Mouse (Mus musculus) left cerebral cortex, postnatal 14 days (tissue): ENCODE measurements around the gene Matk. TPM values are rescaled to one million over a fixed set of nuclear protein-coding genes. Genes with fewer than 3 reads are reported as not detected.

Source experiments
- DNase-seq, 2 experiments: peaks; one replicate each; pipeline ENCODE4 v3.0.0; 2021 to 2022; ENCODE audit warnings: low spot score in 2 of 2, mixed read lengths in 1 of 2
- intact Hi-C: fragments of 180-260 bp; cut with DNase I; formaldehyde crosslinking; loops from one replicate; pipeline ENCODE4 v1.15.1; 2025
- total RNA-seq, 2 experiments: library from RNA; stranded (reverse); gene quantifications; 2 replicates each; pipeline ENCODE4 v1.2.3; 2021

Gene Matk
- total RNA-seq, 2 experiments from 2014 or later, result 226 to 227 TPM

GRCm38 (mm10) chr10:81236471-81237268 lies 16.1 kb upstream of the Matk start:
- no peak for DNase-seq
- intact Hi-C loops, result no loop called here

DNA sequence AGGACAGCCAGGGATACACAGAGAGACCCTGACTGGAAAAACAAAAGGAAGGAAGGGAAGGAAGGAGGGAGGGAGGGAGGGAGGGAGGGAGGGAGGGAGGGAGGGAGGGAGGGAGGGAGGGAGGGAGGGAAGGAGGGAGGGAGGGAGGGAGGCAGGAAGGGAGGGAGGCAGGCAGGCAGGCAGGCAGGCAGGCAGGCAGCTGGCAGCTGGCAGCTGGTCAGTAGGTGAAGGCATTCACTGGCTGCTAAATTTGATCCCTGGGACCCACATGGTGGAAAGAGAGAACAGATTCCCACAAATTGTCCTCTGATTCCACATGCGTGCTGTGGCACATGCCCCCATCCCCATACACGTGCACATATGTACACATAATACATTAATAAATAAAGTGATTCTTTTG lies 14.1 kb upstream of the Matk start:
- no peak for DNase-seq
- intact Hi-C loops, result no loop called here

GRCm38 (mm10) chr10:81240876-81241275 lies 11.9 kb upstream of the Matk start:
- peak; percentile 76 to 81 for DNase-seq
- intact Hi-C loops, result loop anchor here (5.0 kb wide), 1 partner anchor 44 kb away; no protein-coding TSS in a partner anchor

- no peak for DNase-seq
- intact Hi-C loops, result loop anchor here (5.0 kb wide), 1 partner anchor 45 kb away; no protein-coding TSS in a partner anchor
Measured at GRCm38 (mm10) chr10:81242021-81242420, 10.7 kb upstream of the Matk start.

DNA sequence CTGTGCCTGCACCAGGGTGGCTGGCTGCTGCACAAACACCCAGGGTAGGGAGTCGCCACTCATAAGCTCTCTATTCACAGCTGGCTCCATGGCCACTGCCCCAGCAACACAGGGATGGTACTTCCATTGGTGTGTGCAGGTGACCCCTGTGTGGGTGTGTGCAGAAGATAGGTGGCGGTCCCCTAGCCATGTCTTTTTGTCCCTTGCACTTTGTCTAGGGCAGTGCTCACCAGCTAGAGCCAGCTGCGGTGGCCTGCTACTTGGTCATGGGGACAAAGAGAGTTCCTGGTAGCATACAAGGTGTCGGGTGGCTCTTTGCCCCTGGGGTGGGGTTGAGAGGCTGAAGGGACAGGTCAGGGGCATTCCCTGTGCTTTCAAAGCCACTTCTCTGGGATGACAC lies 8.6 kb upstream of the Matk start:
- intact Hi-C loops, result loop anchor here (5.0 kb wide), 1 partner anchor 47 kb away; no protein-coding TSS in a partner anchor
- no peak for DNase-seq

DNA sequence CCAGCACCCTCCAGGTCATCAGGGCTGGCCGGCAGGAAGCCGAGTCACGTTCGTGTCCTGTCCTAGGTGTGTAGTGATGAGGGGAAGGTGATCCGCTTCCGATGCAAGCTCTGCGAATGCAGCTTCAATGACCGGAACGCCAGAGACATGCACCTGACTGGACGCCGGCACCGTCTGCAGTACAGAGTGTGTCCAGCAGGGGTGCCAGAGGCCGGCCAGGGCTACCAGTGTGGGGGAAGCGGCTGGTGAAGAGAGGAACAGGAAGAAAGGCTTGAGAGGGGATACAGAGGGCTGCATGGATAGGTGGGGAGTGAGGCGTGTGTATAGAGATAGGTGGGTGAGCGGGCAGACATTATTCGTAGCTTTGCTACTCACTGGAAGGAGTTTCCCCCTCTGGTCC lies 8.1 kb upstream of the Matk start:
- DNase-seq, result peak; percentile 78 to 79
- intact Hi-C loops, result loop anchor here (5.0 kb wide), 1 partner anchor 47 kb away; no protein-coding TSS in a partner anchor

- DNase-seq, result no peak
- intact Hi-C loops, result no loop called here
Measured at GRCm38 (mm10) chr10:81245166-81245565, 7.6 kb upstream of the Matk start.

DNA sequence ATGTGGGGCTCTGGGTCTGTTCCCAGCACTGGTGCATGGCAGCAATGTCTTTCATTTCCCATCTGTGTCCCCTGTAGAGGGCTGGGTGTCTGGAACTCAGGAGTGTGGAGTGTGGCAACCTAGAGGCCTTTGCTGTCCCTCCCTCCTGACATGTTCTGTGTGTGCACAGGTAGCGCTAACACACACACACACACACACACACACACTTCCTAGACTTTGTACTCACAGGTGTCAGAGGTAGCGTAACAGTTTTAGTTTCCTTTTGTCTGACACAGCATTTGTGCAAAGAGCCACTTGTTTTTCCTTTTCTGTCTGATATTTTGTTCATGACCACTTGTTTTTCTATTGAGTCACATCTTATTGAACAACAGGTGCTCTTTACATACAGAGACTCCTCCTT lies 4.9 kb upstream of the Matk start:
- DNase-seq, result no peak
- intact Hi-C loops, result no loop called here

DNA sequence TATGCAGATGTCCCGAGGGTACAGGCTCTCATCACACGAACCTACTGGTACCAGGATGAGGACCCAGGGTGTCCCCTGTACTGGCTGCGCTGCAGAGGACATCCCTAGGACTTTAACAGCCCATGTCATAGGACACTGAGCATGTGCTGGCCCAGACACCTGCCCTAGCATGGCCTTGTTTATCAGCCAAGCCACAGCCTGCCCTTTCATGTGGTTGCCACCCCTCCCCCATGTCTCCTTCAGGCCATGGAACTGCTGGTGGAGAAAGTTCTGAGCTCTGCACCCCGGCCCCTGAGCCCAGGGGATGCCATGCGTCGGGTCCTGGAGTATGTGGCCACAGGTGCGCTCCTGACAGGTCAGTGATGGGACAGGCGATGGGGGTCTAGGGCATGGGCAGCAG lies 3.3 kb upstream of the Matk start:
- DNase-seq, result no peak
- intact Hi-C loops, result no loop called here

DNA sequence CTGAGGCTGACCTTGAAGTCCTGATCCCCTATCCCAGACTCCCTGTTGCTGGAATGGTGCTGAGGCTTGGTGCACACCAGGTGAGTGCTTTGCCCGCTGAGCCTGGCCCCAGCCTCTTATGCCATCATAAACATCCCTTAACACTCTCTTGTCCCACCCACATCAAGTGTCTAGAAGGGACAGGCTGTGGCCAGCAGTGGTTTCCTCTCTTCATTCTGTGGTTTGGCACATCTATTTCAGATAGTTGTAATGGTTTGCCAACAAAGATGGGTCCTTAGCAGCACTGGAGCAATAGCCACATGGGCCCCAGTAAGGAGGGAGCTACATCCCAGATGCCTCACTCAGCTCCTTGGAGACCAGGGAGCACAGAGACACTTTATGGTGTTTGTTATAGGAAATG lies 2.2 kb downstream of the Matk start:
- intact Hi-C loops, result no loop called here

GRCm38 (mm10) chr10:81257158-81258039 lies 4.7 kb downstream of the Matk start:
- DNase-seq, result peak in 1 of 2 experiments; percentile 61
- intact Hi-C loops, result no loop called here

More for the DNA sequence above, 2.2 kb downstream of the Matk start:
- no peak for DNase-seq

DNA sequence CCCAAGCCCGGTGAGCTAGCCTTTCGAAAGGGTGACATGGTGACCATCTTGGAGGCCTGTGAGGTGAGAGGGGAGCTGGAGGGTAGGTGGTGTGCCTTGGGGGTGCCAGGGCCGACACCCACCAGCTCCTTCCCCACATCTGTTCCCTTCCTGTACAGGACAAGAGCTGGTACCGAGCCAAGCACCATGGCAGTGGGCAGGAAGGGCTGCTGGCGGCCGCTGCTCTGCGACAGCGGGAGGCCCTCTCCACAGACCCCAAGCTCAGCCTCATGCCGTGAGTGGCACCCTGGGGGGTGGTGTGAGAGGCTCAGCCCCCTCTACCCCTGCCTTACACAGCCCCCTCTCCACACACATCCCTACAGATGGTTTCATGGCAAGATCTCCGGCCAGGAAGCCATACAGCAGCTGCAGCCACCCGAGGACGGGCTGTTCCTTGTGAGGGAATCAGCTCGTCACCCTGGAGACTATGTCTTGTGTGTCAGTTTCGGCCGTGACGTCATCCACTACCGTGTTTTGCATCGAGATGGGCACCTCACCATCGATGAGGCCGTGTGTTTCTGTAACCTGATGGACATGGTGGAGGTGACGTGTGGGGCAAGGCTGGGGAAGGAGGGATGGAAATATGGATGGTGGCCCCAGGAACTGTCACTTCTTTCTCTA lies 6.6 kb downstream of the Matk start:
- DNase-seq, result no peak
- intact Hi-C loops, result no loop called here

DNA sequence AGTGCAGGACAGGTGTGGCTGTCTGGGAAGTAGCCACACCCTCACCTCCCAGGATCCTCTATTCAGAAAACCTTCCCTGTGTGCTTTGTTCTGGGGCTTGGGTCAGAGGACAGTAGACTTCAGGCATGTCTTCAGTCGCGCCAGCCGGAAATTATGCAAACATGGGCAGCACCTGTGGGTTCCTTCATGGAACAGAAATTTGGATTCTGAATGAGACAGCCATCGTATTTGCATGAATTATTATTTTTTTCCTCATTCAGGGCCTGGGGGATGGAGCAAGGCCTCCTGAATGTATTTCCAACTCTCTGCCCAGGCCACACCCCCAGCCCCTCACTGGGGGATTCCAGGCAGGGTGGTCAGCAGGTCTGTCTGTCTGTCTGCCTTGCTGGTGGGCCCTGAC lies 8.3 kb downstream of the Matk start:
- no peak for DNase-seq
- intact Hi-C loops, result no loop called here

GRCm38 (mm10) chr10:81265540-81265939 lies 12.8 kb downstream of the Matk start:
- intact Hi-C loops, result no loop called here
- no peak for DNase-seq

GRCm38 (mm10) chr10:81266211-81267105 lies 13.7 kb downstream of the Matk start, which contains the start of the genes Mrpl54 and Apba3:
Gene Mrpl54, minus strand, starts transcription at chr10:81266934.
Gene Apba3, plus strand, starts transcription at chr10:81266960.
- intact Hi-C loops, result no loop called here
- peak; percentile 95 to 96 for DNase-seq

DNA sequence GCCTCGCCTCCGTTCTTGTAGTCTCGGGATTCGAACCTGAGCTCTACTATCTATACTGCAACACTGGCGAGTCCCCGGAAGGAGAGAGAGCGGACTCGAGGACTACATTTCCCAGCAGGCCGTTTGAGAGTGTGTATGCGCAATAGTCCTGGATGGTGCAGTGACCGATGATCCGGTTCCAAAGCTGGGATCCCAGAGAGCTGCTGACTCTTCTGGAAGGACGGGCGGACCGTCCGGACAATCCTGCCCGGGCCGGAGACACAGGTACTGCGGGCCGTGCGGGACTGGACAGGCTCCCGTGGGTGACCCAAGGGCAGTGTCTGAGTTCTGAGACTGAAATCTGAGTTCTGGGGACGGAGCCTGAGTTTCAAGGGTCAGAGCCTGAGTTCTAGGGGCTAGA lies 15.3 kb downstream of the Matk start:
- DNase-seq, result peak; percentile 84 to 91
- intact Hi-C loops, result no loop called here

GRCm38 (mm10) chr10:81268643-81269412 lies 16.1 kb downstream of the Matk start:
- intact Hi-C loops, result no loop called here
- no peak for DNase-seq

DNA sequence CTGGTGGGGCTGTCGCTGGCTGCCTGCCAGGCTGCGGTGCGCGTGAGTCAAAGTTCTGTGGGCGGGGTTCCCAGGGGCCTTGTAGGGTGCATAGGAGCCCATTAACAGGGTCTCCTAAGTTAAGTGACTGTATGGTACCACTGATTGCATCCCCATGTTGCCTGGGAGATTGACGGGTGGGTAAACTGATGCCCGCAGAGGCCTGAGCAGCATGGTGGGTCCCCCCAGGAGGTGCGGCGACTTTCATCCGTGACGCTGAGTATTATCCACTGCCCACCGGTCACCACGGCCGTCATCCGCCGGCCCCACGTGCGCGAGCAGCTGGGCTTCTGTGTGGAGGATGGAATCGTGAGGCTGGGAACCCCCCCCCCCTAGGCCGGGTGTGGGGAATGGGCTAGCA lies 19.6 kb downstream of the Matk start:
- no peak for DNase-seq
- intact Hi-C loops, result no loop called here
